Mouse (Mus musculus) Muller cell, postnatal 12 days (primary cell): Measurements from ENCODE around the gene Pus7.

Experiments
- DNase-seq: peaks from one replicate; pipeline ENCODE4 v3.0.0-alpha.2; 2015; ENCODE audit errors: inconsistent ontology term

Pus7 gene

DNA sequence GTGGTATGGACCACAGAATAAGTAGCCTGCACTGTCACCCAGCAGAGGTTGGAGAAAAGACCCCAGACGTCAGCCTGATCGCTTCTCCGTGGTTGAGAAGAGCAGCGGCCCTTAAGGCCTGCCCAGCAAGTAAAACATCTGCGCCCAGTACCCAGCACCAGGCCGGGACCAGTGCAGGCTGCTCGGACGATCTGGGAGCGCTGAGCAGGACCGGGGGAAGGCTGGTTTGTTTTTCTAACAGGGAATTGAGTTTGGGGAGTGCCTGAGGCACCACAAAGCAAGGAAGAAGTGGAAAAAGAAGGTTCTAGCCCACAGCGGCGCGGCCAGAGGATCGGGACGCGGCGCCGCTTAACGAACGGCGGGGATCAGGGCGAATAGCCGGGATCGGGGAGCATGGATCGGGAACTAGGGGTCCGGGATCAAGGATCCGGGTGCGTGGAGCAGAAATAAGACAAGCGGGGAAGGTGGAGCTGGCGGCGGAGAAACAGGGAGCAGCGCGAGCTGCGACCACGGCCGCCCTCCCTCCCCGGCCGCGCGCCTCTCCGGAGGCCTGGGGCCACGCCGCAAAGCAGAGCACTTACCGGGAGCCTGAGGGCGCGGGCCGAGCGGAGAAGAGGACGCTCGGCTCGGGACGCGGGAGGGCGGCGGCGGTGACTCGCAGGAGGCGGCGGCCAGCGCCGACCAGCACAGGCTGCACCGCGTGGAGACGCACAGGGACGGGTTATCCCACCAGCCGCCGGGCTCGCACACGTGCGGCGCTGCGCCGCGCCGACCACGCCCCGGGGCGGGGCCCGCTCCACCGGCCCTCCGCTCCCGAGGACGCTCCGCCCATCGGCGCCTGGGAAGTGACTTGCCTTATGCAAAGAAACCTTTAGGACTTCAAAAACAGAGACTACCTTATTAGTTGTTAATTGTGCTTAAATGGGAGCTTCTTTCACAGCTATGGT lies at the start of gene Pus7:
Gene Pus7, minus strand, starts transcription at position 781 of the 947 bp plus-strand sequence.
- DNase-seq, result peak; percentile 89

DNA sequence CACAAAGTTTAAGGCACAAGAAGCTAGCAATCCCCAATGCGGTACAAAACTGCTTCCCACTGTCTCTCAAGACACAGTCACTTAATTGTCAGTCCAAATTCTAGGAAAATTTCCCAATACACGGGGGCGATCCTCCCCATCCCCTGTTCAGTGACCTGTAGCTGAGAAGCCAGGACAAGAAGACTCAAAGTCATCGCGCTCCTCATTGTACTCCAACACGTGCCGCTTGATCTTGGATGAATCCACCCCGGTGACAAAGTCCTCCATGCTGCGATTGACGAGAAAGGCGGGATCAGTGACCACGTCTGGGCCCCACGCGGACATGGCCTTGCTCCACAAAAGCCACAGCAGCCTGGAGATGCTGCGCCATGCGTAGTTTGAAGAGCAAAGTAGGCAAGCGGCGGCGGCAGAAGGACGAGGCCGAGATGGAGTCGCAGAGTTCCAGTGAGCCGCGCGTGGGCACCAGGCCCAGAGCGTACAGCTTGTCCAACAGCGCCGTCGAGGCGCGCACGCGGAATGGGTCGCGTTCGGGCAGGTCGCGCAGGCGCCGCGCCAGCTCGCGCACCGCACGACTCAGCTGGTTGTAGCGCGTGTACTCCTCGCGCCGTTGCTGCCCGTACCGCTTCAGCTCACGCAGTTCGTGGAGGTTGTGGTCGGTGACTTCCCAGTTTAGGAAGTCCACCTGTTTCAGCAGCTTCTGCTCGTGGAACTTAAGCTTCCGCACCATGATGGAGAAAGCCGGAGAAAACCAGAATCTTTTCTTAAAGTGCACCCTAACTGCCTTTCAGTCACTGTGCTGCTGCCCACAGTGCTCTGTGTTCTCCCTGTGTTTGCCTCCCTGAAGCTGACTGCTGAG lies 47.6 kb upstream of the Pus7 start:
- DNase-seq, result peak; percentile 14

DNA sequence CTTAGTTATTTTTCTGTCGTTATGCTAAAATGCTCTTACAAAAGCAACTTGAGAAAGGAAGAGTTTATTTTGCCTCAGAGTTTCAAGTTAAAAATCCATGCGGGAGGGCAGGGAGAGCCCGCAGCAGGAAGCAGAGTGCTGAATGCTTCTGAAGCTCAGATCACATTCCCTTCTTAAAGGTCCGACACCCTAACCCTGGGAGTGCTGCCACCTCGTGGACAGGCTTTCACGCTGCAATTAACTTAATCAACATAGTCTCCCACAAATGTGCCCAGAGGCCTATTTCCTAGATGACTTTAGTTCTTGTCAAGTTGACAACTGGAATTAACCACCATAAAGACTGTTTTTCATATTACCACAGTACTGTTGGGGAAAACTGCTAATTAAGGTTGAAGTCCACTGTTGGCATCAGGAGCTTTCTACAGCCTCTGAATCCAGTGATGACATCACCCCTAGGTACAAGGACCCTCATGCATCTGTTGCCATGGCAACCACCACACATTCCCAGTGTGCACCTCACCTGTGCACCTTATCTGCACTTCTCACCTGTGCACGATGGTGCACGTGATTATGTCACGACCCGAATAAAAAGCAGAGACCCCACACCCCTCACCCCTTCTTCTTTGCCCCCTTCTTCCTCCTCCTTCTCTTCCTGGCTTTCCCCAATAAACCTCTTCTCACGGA lies 43.0 kb upstream of the Pus7 start:
- peak; percentile 69 for DNase-seq

DNA sequence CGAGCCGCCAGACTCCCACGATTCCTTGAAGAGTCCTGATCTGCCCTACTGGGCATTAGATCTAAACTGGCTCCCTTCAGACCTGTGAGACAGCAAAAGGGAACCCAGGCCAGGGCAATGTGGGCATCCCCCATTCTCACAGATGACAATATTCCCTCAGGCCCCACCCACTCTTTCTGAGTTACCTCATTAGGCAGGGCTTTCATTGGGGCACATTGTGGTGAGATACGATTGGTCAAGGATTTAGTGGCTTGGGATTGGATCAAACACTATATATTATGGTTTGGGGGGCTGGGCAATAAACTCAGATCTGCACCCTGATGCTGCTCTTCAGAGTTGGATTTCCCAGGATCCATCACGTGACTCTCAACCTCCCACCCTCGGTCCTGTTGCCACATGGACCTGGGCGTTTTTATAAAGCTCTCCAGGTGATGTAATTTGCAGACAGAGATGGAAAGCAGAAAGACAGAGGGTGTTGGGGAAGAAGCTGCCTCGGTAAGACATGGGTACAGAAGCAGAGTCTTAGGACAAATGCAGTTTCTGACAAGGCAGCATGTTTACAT lies 40.7 kb upstream of the Pus7 start:
- DNase-seq, result no peak

DNA sequence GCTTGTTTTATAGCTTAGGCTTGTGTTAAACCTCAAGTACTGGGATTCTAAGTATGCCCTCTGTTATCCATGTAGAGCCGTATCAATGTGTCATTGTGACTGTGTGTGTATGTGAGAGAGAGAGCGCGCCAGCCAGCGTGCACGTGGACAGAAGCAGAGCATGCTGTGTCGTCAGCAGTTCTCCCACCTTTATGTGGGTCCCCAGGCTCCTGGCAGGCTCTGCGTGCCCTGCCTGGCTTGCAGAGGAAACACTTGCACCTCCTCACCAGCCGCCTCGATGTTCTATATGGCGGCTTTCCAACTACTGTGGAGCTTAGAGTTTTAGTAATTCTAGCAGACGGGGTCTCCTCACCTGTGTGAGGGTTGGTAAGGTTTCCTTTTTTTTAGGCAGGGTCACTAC lies 38.8 kb upstream of the Pus7 start:
- DNase-seq, result no peak

DNA sequence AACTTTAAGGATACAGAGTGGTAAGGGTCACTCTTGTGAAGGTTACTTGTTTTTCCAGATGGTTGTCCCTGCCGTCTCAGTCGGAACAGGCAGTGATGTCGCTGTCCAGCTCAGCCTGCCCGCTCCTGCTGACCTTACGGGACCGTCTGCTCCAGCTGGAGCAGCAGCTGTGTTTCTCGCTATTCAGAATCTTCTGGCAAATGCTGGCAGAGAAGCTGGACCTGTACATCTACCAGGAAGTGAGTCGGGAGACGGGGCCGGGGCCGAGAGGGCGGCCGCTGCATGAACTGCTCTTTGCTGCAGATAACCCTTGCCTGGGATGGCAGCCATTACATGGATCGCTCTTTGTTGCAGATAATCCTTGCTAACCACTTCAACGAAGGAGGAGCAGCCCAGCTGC lies 33.2 kb upstream of the Pus7 start:
- no peak for DNase-seq

DNA sequence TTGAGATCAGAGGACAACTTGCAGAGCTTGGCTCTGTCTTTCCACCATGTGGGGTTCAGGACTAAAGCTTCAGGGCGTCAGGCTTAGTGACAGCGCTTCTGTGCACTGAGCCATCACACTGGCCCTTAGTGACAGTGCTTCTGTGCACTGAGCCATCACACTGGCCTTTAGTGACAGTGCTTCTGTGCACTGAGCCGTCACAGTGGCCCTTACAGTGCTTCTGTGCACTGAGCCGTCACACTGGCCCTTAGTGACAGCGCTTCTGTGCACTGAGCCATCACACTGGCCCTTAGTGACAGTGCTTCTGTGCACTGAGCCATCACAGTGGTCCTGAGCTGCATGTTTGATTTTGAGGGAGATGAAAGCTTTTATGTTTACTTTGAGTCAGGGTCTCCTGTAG lies 31.3 kb upstream of the Pus7 start:
- DNase-seq, result no peak

DNA sequence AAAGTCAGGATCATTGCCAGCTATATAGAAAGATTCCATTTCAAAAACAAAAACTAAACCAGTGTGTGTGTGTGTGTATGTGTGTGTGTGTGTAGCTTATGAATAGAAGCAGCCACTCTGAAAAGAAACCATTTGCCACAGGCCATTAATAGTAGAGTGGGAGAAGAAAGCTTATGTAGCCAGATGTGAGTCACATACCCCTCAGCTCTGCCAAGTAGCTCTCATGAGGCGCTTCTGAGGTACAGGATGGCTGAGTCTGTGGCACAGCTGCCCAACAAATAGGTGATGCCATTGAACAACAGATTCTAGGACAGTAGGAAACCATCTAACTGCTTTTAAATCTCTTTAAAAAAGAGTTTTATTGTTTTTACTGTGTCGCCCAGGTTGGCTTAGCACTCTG lies 9.2 kb upstream of the Pus7 start:
- DNase-seq, result peak; percentile 1

DNA sequence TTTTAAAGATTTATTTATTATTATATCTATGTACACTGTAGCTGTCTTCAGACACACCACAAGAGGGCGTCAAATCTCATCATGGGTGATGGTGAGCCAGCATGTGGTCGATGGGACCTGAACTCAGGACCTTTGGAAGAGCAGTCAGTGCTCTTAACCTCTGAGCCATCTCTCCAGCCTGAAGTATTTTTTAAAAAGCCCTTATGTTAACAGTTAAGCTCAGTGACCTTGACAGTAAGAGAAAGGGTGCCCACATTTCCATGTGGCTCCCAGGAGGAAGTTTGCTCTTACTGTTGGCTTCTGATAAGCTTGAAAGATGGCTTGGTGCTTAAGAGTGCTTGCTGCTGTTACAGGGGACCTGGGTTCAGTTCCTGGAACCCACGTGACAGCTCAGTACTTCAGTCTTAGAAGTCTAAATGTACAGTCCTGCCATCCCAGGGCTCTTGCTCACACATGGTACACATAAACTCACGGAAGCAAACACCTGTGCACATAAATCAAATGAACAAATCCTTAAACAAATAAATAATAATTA lies 5.6 kb upstream of the Pus7 start:
- DNase-seq, result no peak

DNA sequence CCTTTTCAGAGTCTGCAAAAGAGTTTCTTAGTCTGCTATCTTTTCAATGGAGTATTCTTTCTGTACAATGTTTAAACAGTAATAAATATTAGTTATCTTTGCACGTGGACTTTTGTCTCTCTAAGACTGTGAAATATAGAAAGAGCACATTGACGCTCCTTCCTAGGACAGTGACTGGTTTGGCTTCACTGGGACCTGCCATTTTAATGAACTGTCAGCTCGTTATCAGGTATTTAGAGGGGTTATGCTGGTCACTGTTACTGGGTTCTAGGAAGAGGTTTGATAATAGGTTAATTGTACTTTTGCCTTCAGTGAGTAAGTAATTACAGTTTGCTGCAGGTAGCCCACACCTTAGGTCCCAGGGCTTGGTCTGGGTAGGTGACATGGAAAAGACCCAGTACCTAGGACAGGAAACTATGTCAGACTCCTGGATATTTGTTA lies 4.9 kb upstream of the Pus7 start:
- no peak for DNase-seq

DNA sequence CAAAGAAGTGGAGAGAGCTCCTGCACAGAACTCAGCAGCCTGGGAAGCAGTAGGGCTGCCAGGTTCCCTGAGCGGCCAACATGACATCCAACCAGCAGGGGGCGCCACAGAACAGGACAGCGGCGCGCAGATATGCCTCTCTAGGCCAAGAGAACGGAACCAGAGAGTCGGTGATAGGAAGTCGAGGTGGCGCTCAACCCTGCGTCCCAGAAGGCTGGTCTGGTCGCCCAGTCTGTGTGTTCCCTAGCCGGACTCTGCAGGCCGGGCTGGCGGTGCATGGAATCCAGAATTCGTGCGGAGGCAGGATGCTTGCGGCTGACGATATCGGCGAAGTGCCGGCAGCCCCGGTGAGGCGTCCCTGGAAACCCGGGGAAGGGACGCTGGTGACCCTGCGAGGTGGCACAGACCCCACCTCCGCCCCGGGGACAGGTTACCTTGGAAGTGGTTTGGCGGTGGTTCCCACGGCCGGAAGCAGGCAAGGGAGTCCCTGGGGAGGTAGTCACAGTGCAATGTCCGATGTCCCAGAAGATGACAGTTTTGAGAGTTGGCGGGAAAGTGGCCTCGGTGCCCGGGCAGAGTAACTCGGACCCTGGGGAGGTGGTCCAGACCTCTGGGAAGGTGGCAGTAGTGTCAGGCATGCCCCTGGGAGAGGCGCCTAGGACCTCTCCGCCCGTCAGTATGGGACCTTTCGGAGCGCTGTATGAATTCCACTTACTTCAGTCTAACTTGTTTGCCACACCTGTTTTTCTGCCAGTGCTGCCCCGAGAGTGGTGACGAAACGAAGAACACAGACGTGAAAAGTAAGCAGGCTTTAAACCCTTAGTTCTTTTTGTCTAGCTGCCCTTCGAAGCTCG lies 4.3 kb upstream of the Pus7 start, which contains the start of gene Rint1:
Gene Rint1, plus strand, starts transcription at position 176 of the 854 bp plus-strand sequence.
- peak; percentile 90 for DNase-seq

DNA sequence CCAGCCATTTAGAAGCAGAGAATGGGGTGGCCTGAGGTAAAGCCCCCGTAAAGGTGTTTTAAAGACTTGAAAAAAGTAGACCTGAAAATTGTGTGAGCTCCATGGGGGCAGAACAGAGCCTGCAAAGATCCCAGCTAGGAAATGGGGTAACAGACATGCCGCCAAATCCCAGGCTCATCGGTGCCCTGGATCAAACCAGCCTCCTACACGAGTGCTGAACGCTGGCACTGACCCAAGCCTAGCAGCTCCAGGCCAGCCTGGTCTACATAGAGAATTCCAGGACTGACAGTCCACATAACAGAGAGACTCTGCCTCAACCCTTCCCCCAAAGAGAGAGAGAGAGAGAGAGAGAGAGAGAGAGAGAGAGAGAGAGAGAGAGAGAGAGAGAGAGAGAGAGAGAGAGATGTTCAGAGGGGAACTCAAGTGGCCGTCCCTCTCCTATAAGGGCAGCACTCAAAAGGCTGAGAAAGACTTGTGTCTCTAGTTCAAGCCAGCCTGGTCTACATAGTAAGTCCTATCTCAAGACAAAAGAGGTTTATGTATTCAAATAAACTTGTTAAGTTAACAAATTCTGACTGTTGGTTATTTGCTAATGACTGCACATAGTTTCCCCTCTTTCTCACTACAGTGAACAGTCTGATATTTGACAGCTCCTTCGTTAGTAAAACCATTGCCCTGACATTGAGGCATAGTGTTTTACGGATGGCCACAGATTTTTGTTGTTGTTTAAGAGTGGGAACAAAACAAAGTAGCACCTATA lies 1.3 kb downstream of the Pus7 start:
- peak; percentile 64 for DNase-seq

DNA sequence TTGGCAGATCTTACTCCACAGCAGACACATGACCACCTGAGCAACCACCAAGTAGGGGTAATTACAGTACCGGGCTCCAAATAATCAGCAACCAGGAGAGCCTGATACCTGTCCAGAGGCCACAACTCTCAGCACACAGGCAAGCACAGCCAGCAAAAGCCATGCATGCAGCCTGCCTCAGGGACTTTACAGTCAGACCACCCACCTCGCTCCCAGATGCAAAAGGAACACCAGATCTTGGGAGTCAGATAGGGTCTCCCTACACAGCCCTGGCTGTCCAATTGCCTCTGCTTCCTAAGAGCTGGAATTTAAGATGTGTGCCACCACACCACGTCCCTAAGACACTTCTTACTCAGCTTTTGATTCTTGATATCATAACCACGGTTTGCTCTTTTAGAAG lies 2.3 kb downstream of the Pus7 start:
- DNase-seq, result no peak

DNA sequence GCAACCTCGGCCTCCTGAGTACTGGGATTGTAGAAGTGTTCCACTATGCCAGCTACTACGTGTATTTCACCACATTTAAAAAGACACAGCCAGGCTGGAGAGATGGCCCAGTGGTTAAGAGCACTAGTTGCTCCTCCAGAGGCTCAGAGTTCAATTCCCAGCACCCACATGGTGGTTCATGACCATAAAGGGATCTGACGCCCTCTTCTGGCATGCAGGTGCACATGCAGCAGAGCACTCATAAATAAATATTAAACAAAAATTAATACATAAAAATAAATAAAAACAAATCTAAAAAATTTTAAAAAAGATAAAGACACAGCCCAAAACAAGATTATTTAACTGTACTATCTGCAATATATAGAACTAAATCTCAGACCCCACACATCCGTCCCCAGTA lies 3.0 kb downstream of the Pus7 start:
- no peak for DNase-seq

DNA sequence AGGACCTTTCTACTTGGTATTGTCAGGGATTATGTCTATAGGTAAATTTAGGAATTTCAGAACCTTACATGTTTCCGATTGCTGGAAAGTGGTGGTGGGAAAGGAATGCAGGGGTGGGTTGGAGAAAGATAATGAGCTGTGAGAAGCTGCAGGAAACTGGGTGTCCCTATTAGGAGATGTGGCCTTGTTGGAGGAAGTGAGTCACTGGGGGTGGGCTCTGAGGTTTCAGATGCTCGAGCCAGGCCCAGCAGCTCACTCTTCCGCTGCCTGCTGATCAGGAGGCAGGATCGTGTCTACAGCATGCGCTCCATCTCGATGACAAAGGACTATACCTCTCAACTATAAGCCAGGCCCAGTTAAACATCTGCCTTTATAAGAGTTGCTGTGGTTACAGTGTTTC lies 9.3 kb downstream of the Pus7 start:
- no peak for DNase-seq

DNA sequence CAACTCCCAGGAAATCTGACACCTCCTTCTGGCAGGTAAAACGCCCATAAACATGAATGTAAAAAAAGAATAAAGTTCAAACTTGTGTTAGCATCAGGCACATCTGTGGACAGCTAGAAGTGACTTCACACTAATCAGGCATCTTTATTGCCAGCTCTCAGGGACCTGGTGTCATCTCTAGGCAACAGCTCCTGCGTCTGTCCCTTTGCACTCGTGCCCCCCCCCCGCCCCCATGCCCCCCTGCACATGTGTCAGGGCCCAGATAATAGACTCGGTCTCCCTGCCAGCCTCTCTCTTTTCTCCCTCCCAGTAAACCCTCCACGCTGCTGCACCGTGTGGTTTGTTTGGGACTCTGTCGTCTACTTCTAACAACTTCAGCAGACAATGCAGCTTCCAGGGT lies 12.4 kb downstream of the Pus7 start:
- DNase-seq, result no peak

DNA sequence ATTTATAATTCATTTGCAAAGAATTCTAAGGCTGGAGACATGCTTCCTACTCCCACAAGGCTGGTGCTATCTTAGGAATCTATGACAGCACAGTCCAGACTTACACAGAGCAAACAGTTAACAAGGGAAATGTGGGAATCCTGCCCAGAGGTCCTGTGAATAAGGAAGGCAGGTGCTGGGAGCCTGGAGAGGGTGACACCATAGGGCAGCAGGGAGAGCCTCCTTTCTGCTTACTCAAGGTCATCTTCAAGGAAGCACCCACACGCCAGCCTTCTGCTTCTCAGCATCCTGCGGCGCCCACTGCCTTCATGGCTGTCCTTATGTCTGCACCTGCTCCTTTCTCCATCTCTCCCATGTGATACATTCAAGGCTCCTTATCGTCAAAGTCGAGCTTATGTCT lies 19.0 kb downstream of the Pus7 start:
- DNase-seq, result peak; percentile 7

DNA sequence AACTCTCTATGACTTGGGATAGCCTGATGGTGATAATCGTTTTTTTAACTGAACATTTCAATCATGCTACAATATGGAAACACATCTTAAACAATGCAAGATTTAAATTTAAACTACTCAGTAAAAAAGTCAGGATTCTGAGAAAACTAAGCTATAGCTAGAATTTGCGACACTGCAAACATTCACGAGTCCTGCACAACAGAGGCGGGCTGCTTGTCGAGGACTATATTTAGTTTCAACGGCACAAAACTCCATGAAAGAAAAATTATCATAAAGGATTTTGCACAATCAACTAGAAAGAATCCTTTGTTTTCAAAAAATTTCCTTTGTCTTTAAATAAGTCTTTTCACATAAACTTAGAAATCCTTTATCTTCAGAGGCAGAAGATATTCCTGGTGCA lies 21.0 kb downstream of the Pus7 start:
- no peak for DNase-seq

DNA sequence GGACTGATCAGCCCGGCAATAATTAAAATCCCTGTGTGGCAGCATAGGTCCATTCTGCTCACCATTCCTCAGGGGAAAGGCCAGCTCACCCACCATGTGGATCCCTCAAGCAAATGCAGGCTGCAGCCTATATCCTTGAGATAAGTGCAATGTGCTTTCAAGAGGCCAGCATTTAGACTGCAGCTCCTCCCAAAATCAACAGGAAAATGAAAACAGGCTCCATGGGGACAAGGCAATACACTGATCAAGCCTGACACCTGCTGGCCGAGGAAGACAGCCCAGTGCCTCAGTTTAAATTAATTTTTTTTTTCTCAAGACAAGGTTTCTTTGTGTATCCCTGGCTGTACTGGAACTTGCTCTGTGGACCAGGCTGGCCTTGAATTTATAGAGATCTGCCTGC lies 24.9 kb downstream of the Pus7 start:
- peak; percentile 35 for DNase-seq

DNA sequence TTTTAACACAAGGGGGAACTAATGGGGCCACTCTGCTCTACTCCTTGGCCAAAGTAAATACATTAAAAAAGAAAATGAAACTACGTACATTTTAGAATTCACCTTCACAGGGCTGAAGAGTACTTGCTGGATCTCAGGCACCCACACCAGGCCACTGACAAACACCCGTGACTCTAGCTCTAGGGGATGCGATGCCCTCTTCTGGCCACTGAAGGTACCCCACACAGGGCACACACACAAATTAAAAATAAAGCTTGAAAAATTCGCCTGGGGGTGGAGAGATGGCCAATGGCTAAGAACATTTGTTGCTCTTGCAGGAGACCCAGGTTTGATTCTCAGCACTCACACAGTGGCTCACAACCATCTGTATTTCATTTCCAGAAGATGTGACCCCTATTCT lies 27.1 kb downstream of the Pus7 start:
- no peak for DNase-seq
